Mouse (Mus musculus) testis, adult 2 months (tissue): ENCODE data around the gene Psme1. TPM values are rescaled to one million over a fixed set of nuclear protein-coding genes. Genes with fewer than 3 reads are reported as not detected.
A peak's percentile ranks its signal among the peaks of the same experiment; 100 is the strongest.

Experiments
- H3K27ac ChIP-seq: fragments of 200-500 bp; 2 replicates; pipeline ENCODE4 v1.5.1; 2012; ENCODE audit warnings: low read depth, low read length; ENCODE audit not compliant: control insufficient read depth, insufficient read depth
- H3K27me3 ChIP-seq: fragments of 200-500 bp; 2 replicates; pipeline ENCODE4 v1.6.1; 2012; ENCODE audit warnings: mild to moderate bottlenecking, low read length, moderate library complexity; ENCODE audit not compliant: control insufficient read depth, insufficient read depth
- H3K36me3 ChIP-seq: fragments of 200-500 bp; 2 replicates; pipeline ENCODE4 v1.6.1; 2012; ENCODE audit warnings: mild to moderate bottlenecking, low read length; ENCODE audit not compliant: control insufficient read depth, insufficient read depth
- H3K4me1 ChIP-seq: fragments of 200-500 bp; 2 replicates; pipeline ENCODE4 v1.6.1; 2012; ENCODE audit warnings: low read length; ENCODE audit not compliant: control insufficient read depth, insufficient read depth
- H3K4me3 ChIP-seq: fragments of 200-500 bp; 2 replicates; pipeline ENCODE4 v1.5.1; 2012; ENCODE audit warnings: low read depth, mild to moderate bottlenecking, low read length, moderate library complexity, mixed read lengths; ENCODE audit not compliant: control insufficient read depth
- CTCF ChIP-seq: fragments of 200-500 bp; IDR thresholded peaks from 2 replicates; pipeline ENCODE4 v1.5.1; 2012; ENCODE audit warnings: low read depth, mild to moderate bottlenecking, inconsistent platforms, low read length, moderate library complexity; ENCODE audit not compliant: control insufficient read depth, insufficient read depth, insufficient replicate concordance
- POLR2A ChIP-seq: fragments of 200-500 bp; IDR thresholded peaks from 2 replicates; pipeline ENCODE4 v1.6.1; 2012; ENCODE audit warnings: low read depth, mild to moderate bottlenecking, inconsistent platforms, low read length, moderate library complexity; ENCODE audit not compliant: control insufficient read depth
- polyA plus RNA-seq: library from polyadenylated mRNA; depleted of rRNA; stranded (reverse); fragments of >200 nt; gene quantifications from 2 replicates; pipeline ENCODE4 v1.2.3, GENCODE M21; 2012

The Psme1 gene
- polyA plus RNA-seq, 1 experiment, result 7.6 TPM

GRCm38 (mm10) chr14:55558740-55559448 lies 19.0 kb upstream of the Psme1 start:
- TF ChIP-seq CTCF (no peak), POLR2A (no peak)
- Histone ChIP-seq H3K27me3 (no peaks in the 10 kb centered on the region), H3K4me1 (peaks cover 12% of the 10 kb centered on the region), H3K27ac (no peak overlapping the region), H3K4me3 (no peak overlapping the region), H3K36me3 (peaks cover 3% of the 10 kb centered on the region)

DNA sequence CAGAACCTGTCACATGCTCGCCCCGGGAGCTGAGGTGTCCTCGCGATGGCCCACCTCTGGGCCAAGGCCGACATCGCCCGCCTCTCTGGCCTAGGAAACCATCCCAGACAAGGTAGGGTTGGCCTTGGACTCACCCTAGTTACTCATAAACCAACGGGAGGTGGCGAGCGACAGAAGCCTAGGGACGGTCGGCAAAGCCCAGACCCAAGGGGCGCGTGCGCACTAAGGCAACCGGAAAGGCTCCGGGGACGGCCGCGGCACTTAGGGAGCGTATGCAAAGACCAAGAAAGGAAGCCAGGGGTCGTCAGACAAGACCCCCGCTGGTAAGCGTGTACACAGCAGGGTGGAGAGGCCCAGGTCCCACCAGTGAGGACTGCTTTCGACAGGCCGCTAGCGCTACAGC lies 18.1 kb upstream of the Psme1 start, which contains the start of gene Dcaf11:
Dcaf11 (plus strand) TSS at position 208 of the 403 bp plus-strand sequence.
- Histone ChIP-seq H3K36me3 (peaks cover 6% of the 10 kb centered on the region), H3K27ac (peak within 1 kb of the TSS; percentile 96), H3K4me3 (peak within 1 kb of the TSS; percentile 89), H3K4me1 (peaks cover 12% of the 10 kb centered on the region), H3K27me3 (no peaks in the 10 kb centered on the region)
- TF ChIP-seq POLR2A (peak; percentile 68), CTCF (0 out of 2 replicates have a peak, but pooled peaks have one; percentile 7)

DNA sequence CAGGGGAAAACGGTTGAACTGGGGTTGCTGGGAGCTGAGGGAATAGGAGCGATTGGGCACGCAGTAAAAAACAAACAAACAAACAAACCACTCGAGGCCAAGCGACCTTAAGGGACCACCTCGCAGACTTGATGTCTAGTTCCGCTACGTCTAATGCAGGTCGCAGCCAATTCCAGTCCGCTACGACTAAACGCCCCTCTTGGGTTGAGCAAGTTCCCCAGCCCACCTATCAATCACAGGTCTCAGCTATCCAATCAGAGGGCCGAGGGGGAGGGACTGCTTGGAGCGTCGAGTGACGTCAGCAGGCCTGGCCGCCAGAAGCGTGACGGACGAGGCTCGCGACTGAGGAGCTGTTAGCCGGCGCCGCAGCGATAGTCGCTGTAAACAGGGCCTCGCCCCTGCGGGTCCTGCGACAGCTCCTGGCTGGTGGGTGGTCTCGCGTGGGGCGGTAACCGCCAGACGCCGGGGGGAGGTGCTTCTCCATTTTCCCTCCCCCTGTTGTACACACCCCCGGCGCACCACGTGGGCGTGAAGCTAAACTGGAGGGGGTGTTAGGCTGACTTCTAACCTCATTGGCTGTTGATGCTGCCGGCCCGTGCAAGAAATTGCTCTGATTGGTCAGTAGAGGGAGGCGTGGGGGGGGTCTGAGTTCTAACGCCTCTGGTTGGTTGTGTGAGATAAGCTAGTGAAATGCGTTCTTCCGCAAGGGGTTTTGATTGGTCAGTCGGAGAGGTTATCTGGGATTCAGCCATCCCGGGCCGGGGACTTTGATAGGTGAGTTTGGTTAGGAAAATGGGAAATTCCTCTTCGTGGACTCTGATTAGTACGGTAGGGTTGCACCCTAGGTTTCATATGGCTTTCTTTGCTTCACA lies 17.5 kb upstream of the Psme1 start, which contains the start of gene A730061H03Rik:
A730061H03Rik (minus strand) TSS at position 205 of the 872 bp plus-strand sequence.
- Histone ChIP-seq H3K27me3 (no peaks in the 10 kb centered on the region), H3K4me3 (peak within 1 kb of the TSS; percentile 89)
- TF ChIP-seq POLR2A, result peak; percentile 65
- no peak for TF ChIP-seq CTCF

DNA sequence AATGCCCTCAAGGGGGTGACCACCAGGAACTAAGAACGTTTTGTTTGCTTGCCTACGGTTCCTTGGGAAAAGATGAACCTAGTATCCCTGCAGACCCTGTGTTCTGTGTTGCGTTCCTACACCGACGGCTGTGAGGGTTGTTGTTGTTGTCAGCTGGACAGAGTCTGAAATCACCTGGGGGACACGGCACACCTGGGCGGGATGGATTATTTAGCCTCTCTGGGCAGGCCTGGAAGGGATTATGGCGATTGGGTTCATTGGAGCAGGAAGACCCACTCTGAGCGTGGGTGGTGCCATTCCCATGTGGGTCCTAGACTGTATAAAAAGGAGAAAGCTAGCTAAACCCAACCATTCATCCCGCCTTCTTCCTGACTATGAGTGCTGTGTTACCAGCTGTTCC lies 16.1 kb upstream of the Psme1 start:
- Histone ChIP-seq H3K27ac (no peak overlapping the region; the same call in 1 of the 2 replicates), H3K4me3 (peak overlapping the region; percentile 89), H3K4me1 (peaks cover 12% of the 10 kb centered on the region), H3K36me3 (peaks cover 9% of the 10 kb centered on the region), H3K27me3 (no peaks in the 10 kb centered on the region)
- TF ChIP-seq POLR2A, result no peak
- TF ChIP-seq CTCF, result no peak

More for the DNA sequence above, 17.5 kb upstream of the Psme1 start, which contains the start of gene A730061H03Rik:
- Histone ChIP-seq H3K36me3 (peaks cover 6% of the 10 kb centered on the region), H3K27ac (peak within 1 kb of the TSS; percentile 96), H3K4me1 (peaks cover 12% of the 10 kb centered on the region)

DNA sequence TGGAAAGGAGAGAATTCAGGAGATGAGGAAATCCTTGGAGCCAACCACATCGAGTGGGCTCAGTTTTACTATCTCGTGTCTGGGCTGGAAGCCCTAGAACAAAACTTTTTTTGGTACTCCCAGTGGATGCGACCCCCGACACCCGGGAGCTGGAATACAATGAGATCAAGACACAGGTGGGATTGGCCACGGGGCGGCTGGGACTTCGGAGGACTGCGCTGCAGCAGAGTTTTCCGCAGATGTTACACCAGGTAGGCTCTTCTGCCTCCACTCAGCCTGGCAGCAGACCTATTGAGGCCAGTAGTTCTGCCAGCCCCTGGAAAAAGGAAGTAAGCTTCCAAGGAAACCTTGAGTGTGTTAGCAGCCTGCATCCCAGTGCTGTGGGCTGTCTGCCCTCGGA lies 14.7 kb upstream of the Psme1 start:
- Histone ChIP-seq H3K27me3 (no peaks in the 10 kb centered on the region), H3K27ac (no peak overlapping the region; the same call in 1 of the 2 replicates), H3K36me3 (peaks cover 11% of the 10 kb centered on the region), H3K4me3 (no peak overlapping the region), H3K4me1 (peaks cover 12% of the 10 kb centered on the region)
- TF ChIP-seq POLR2A (no peak), CTCF (no peak)

- Histone ChIP-seq H3K4me1 (peaks cover 12% of the 10 kb centered on the region), H3K27ac (no peak overlapping the region), H3K36me3 (peaks cover 11% of the 10 kb centered on the region), H3K27me3 (no peaks in the 10 kb centered on the region), H3K4me3 (no peak overlapping the region)
- TF ChIP-seq CTCF (no peak), POLR2A (no peak)
These were observed 12.2 kb upstream of the Psme1 start for GRCm38 (mm10) chr14:55565748-55566147.

- Histone ChIP-seq H3K4me3 (no peak overlapping the region), H3K27ac (no peak overlapping the region), H3K4me1 (no peaks in the 10 kb centered on the region), H3K36me3 (peaks cover 11% of the 10 kb centered on the region), H3K27me3 (no peaks in the 10 kb centered on the region)
- TF ChIP-seq CTCF, result no peak
- TF ChIP-seq POLR2A, result no peak
These were observed 10.4 kb upstream of the Psme1 start for GRCm38 (mm10) chr14:55567496-55567895.

GRCm38 (mm10) chr14:55570588-55570987 lies 7.3 kb upstream of the Psme1 start:
- TF ChIP-seq CTCF (no peak), POLR2A (no peak)
- H3K36me3 ChIP-seq, result peaks cover 5% of the 10 kb centered on the region
- no peaks in the 10 kb centered on the region for H3K27me3 ChIP-seq

More at GRCm38 (mm10) chr14:55570588-55570987, 7.3 kb upstream of the Psme1 start:
- Histone ChIP-seq H3K27ac (no peak overlapping the region), H3K4me1 (peaks cover 5% of the 10 kb centered on the region), H3K4me3 (no peak overlapping the region)
